24 mouse cellular contexts compared by ENCODE assay signal in genomic region chr4:129249288-129249687, GRCm38 (mm10). TPM values are rescaled to one million over a fixed set of nuclear protein-coding genes. Genes with fewer than 3 reads are reported as not detected.
DNase-seq lines count a peak whose midpoint lies in the region; ATAC-seq and TF ChIP-seq lines count a peak whose summit lies in the region.
"Had no signal": no experiment of that assay in that cellular context is flagged by ENCODE, and none has a peak within 500 bp of the region (broad histone marks: within the 10 kb centered on the region; RNA-seq: fewer than 3 reads in every experiment).

No protein-coding gene starts in this region.

- peak; percentile 28 for DNase-seq in cerebellum, adult 9-11 months
- DNase-seq in cerebellum, postnatal 25 days: no peak
- no peak for DNase-seq in kidney, adult 2 months
- DNase-seq in kidney, postnatal 4 days: no peak
- no peak for DNase-seq in B cell, adult 2 months
- DNase-seq: adrenal gland, postnatal 36 days; cerebellum, adult 2 months; gastrocnemius, adult 2 months; heart, adult 18-20 months; heart, postnatal 36 days; kidney, adult 9 months; liver, postnatal 0 days; lung, postnatal 10 days; thymus, adult 2 months had no signal

- H3K4me1 ChIP-seq in kidney, adult 2 months (ENCODE audit: control insufficient read depth, insufficient read depth, low read length): peaks cover 35% of the 10 kb centered on the region
- peaks cover 79% of the 10 kb centered on the region for H3K4me1 ChIP-seq in E14TG2a.4 (replicated peaks; ENCODE audit: low read depth, low read length)

- 68% methylated on average over 7 of the region's 7 CpGs for WGBS in kidney, adult 2 months
- 89% methylated on average over 7 of the region's 7 CpGs for WGBS in macrophage (ENCODE audit: missing documents)

- no peak for ATAC-seq in frontal cortex, adult (ENCODE audit: low TSS enrichment)
- ATAC-seq: liver, postnatal 0 days; midbrain, embryonic 16.5 days had no signal

- H3K36me3 ChIP-seq in kidney, adult 2 months (ENCODE audit: control insufficient read depth, insufficient read depth, low read length): no peaks in the 10 kb centered on the region
- H3K36me3 ChIP-seq in E14TG2a.4 (ENCODE audit: insufficient read depth, low read length) (no peaks in the 10 kb centered on the region), macrophage (ENCODE audit: inconsistent target) (no peaks in the 10 kb centered on the region)
- H3K36me3 ChIP-seq: heart, embryonic 13.5 days; limb, embryonic 15.5 days; neural tube, embryonic 12.5 days had no signal

- peaks cover 37% of the 10 kb centered on the region for H3K79me2 ChIP-seq in macrophage (ENCODE audit: inconsistent target)

- TF ChIP-seq POLR2A in kidney, adult 2 months (IDR thresholded peaks at IDR 0.05; ENCODE audit: low read depth, low read length): no peak

- no peak overlapping the region for H3K4me3 ChIP-seq in kidney, adult 2 months (ENCODE audit: insufficient read depth, low read depth, low read length)
- H3K4me3 ChIP-seq in E14TG2a.4 (replicated peaks; ENCODE audit: low read length) (peak overlapping the region; percentile 65; the same call in 1 of the 2 replicates), macrophage (ENCODE audit: inconsistent target) (no peak overlapping the region)

- no peaks in the 10 kb centered on the region for H3K27me3 ChIP-seq in kidney, adult 2 months (replicated peaks; ENCODE audit: control insufficient read depth, insufficient read depth, low read length)
- peaks cover 68% of the 10 kb centered on the region for H3K27me3 ChIP-seq in E14TG2a.4 (ENCODE audit: insufficient read depth, low read length)

- H3K9me3 ChIP-seq in E14TG2a.4 (ENCODE audit: low read length): no peaks in the 10 kb centered on the region
- H3K9me3 ChIP-seq: heart, embryonic 13.5 days; limb, embryonic 15.5 days; neural tube, embryonic 12.5 days had no signal

- H3K27ac ChIP-seq in kidney, adult 2 months (ENCODE audit: insufficient read depth, low read depth, low read length): peak overlapping the region; percentile 27; the same call in 1 of the 2 replicates
- peak overlapping the region; percentile 49 for H3K27ac ChIP-seq in macrophage
- H3K27ac ChIP-seq: heart, embryonic 13.5 days; limb, embryonic 15.5 days; neural tube, embryonic 12.5 days had no signal

- no peak for TF ChIP-seq CTCF in kidney, adult 2 months (conservative IDR thresholded peaks at IDR 0.05; ENCODE audit: insufficient read depth, insufficient read length, low read depth, low read length)
- TF ChIP-seq CTCF in E14TG2a.4 (conservative IDR thresholded peaks at IDR 0.05; ENCODE audit: low read length): no peak

RNA-seq across cellular contexts. Expression of gene C77080, which starts 11.9 kb away (rescaled TPM):
- 39.3 and 45.5 TPM in 2 replicates for polyA plus RNA-seq in kidney, adult 2 months (2012; rRNA removed)
- total RNA-seq in macrophage (2018; cell fraction: chromatin; rRNA removed): 10 to 100 TPM; 14.6 to 97.4 (median 44.6) TPM
- total RNA-seq in macrophage (2018; cell fraction: cytosol; rRNA removed): 100 to 1,000 TPM in 10 of 26 experiments, 10 to 100 TPM in 16; 40.7 to 147 (median 81.3) TPM
- 100 to 1,000 TPM in 1 of 26 experiments, 10 to 100 TPM in 25; 29.3 to 112 (median 68.2) TPM for total RNA-seq in macrophage (2018; cell fraction: nucleus; rRNA removed)
- 33.1 to 77.6 TPM (median 57.0 TPM) in 3 replicates for polyA plus RNA-seq in macrophage (2018)

RNA-seq across cellular contexts. Expression of gene Sync, which starts 38.1 kb away (rescaled TPM):
- 0.46 and 0.69 TPM in 2 replicates for polyA plus RNA-seq in kidney, adult 2 months (2012; rRNA removed)
- 1 to 10 TPM in 2 of 26 experiments, under 1 TPM in 2, not detected in 22; 0.62 to 1.3 (median 1.0) TPM for total RNA-seq in macrophage (2018; cell fraction: chromatin; rRNA removed)
- total RNA-seq in macrophage (2018; cell fraction: cytosol; rRNA removed): under 1 TPM in 7 of 26 experiments, not detected in 19; 0.05 to 0.24 (median 0.07) TPM
- total RNA-seq in macrophage (2018; cell fraction: nucleus; rRNA removed): 1 to 10 TPM in 2 of 26 experiments, under 1 TPM in 4, not detected in 20; 0.28 to 1.1 (median 0.42) TPM
- polyA plus RNA-seq in macrophage (2018): 0.06 TPM in 1 of 3 replicates, not detected in the others
- total RNA-seq: common myeloid progenitor, adult 5-6 weeks; megakaryocyte-erythroid progenitor cell, adult 5-6 weeks had no signal
- polyA plus RNA-seq: erythroblast, embryonic 14.5 days; liver, postnatal 0 days had no signal

RNA-seq across cellular contexts. Expression of gene Yars, which starts 59.7 kb away (rescaled TPM):
- 16.3 and 17.4 TPM in 2 replicates for polyA plus RNA-seq in kidney, adult 2 months (2012; rRNA removed)
- 100 to 1,000 TPM in 2 of 26 experiments, 10 to 100 TPM in 24; 16.2 to 100 (median 68.2) TPM for total RNA-seq in macrophage (2018; cell fraction: chromatin; rRNA removed)
- 10 to 100 TPM; 10.9 to 33.1 (median 21.0) TPM for total RNA-seq in macrophage (2018; cell fraction: cytosol; rRNA removed)
- total RNA-seq in macrophage (2018; cell fraction: nucleus; rRNA removed): 10 to 100 TPM; 11.8 to 67.1 (median 39.2) TPM
- 13.2 to 26.2 TPM (median 14.8 TPM) in 3 replicates for polyA plus RNA-seq in macrophage (2018)

RNA-seq across cellular contexts. Expression of gene S100pbp, which starts 59.8 kb away (rescaled TPM):
- polyA plus RNA-seq in kidney, adult 2 months (2012; rRNA removed): 12.6 and 13.6 TPM in 2 replicates
- total RNA-seq in macrophage (2018; cell fraction: chromatin; rRNA removed): 100 to 1,000 TPM in 2 of 26 experiments, 10 to 100 TPM in 24; 33.5 to 125 (median 67.8) TPM
- total RNA-seq in macrophage (2018; cell fraction: cytosol; rRNA removed): 10 to 100 TPM in 20 of 26 experiments, 1 to 10 TPM in 6; 6.6 to 15.8 (median 12.7) TPM
- total RNA-seq in macrophage (2018; cell fraction: nucleus; rRNA removed): 10 to 100 TPM; 19.7 to 88.2 (median 42.9) TPM
- polyA plus RNA-seq in macrophage (2018): 12.7 to 13.9 TPM (median 12.9 TPM) in 3 replicates
